Comparison of ENCODE assay signal across 13 mouse cellular contexts in genomic region chr13:84612497-84612896, GRCm38 (mm10).
DNase-seq lines count a peak whose midpoint lies in the region; ATAC-seq and TF ChIP-seq lines count a peak whose summit lies in the region.
"Had no signal": no experiment of that assay in that cellular context is flagged by ENCODE, and none has a peak within 500 bp of the region (broad histone marks: within the 10 kb centered on the region; RNA-seq: fewer than 3 reads in every experiment).

No protein-coding gene starts in this region.

- peak; percentile 3 for DNase-seq in adrenal gland, adult 2 months
- DNase-seq in adrenal gland, adult 18-20 months (ENCODE audit: low spot score in 2 of 2) = no peak
- DNase-seq in lung, embryonic 14.5 days = peak; percentile 54
- DNase-seq in lung, adult 2 months = no peak
- no peak for DNase-seq in urinary bladder, postnatal 10 days (ENCODE audit: low spot score)
- DNase-seq in natural killer cell, adult 2 months (ENCODE audit: low spot score in 2 of 2) = no peak
- DNase-seq: cerebellum, adult 8-10 months; kidney, adult 9 months; right cerebral cortex, postnatal 4 days had no signal

- no peak overlapping the region for H3K27ac ChIP-seq in lung, embryonic 14.5 days (ENCODE audit: low read depth)
- no peak overlapping the region for H3K27ac ChIP-seq in hindbrain, embryonic 15.5 days (replicated peaks)
- peak overlapping the region; percentile 52 for H3K27ac ChIP-seq in neural tube, embryonic 15.5 days (replicated peaks)
- H3K27ac ChIP-seq: gastrocnemius, adult 2 months had no signal

- TF ChIP-seq POLR2A in lung, adult 2 months (IDR thresholded peaks at IDR 0.05; ENCODE audit: borderline replicate concordance, extremely low read depth, low read depth, low read length) = no peak

- H3K9ac ChIP-seq in lung, embryonic 14.5 days = no peak overlapping the region
- no peak overlapping the region for H3K9ac ChIP-seq in hindbrain, embryonic 15.5 days
- H3K9ac ChIP-seq in neural tube, embryonic 15.5 days (replicated peaks) = no peak overlapping the region

- peak; percentile 80; the same call in 1 of the 2 replicates for ATAC-seq in lung, embryonic 14.5 days (ENCODE audit: insufficient read depth)
- ATAC-seq in hindbrain, embryonic 15.5 days (ENCODE audit: low FRiP score, low read depth) = peak; percentile 69
- ATAC-seq in neural tube, embryonic 15.5 days (ENCODE audit: low FRiP score) = peak; percentile 90

- H3K9me3 ChIP-seq in lung, embryonic 14.5 days (ENCODE audit: low read depth, low read length) = no peaks in the 10 kb centered on the region
- H3K9me3 ChIP-seq in hindbrain, embryonic 15.5 days = no peaks in the 10 kb centered on the region
- no peaks in the 10 kb centered on the region for H3K9me3 ChIP-seq in neural tube, embryonic 15.5 days (replicated peaks)
- H3K9me3 ChIP-seq: megakaryocyte, embryonic 14.5 days had no signal

- 15% methylated on average over 4 of the region's 4 CpGs for WGBS in lung, embryonic 14.5 days
- WGBS in lung, adult 2 months = 24% methylated on average over 4 of the region's 4 CpGs
- WGBS in hindbrain, embryonic 15.5 days = 3% methylated on average over 4 of the region's 4 CpGs
- 5% methylated on average over 4 of the region's 4 CpGs for WGBS in neural tube, embryonic 15.5 days

- H3K4me1 ChIP-seq in lung, embryonic 14.5 days (ENCODE audit: insufficient read depth) = no peaks in the 10 kb centered on the region
- H3K4me1 ChIP-seq in lung, adult 2 months (ENCODE audit: control insufficient read depth, insufficient read depth, low read length) = 0 out of 2 replicates have a peak, but pooled peaks cover 3% of the 10 kb centered on the region
- 0 out of 2 replicates have a peak, but pooled peaks cover 6% of the 10 kb centered on the region for H3K4me1 ChIP-seq in hindbrain, embryonic 15.5 days (replicated peaks)
- H3K4me1 ChIP-seq in neural tube, embryonic 15.5 days = peaks cover 10% of the 10 kb centered on the region; the same call in 1 of the 2 replicates

- no peaks in the 10 kb centered on the region for H3K27me3 ChIP-seq in lung, embryonic 14.5 days (ENCODE audit: insufficient read depth, low read length)
- H3K27me3 ChIP-seq in hindbrain, embryonic 15.5 days = no peaks in the 10 kb centered on the region
- no peaks in the 10 kb centered on the region for H3K27me3 ChIP-seq in neural tube, embryonic 15.5 days (replicated peaks)
- H3K27me3 ChIP-seq: megakaryocyte, embryonic 14.5 days had no signal

- no peaks in the 10 kb centered on the region for H3K36me3 ChIP-seq in lung, embryonic 14.5 days (ENCODE audit: insufficient read depth)
- H3K36me3 ChIP-seq in hindbrain, embryonic 15.5 days = no peaks in the 10 kb centered on the region
- H3K36me3 ChIP-seq in neural tube, embryonic 15.5 days = no peaks in the 10 kb centered on the region

- H3K4me3 ChIP-seq in lung, embryonic 14.5 days (ENCODE audit: low read depth, low read length) = no peak overlapping the region
- no peak overlapping the region for H3K4me3 ChIP-seq in lung, adult 2 months (replicated peaks; ENCODE audit: extremely low read depth, low read depth, low read length)
- no peak overlapping the region for H3K4me3 ChIP-seq in hindbrain, embryonic 15.5 days
- no peak overlapping the region for H3K4me3 ChIP-seq in neural tube, embryonic 15.5 days (replicated peaks)
- H3K4me3 ChIP-seq: gastrocnemius, adult 2 months; megakaryocyte, embryonic 14.5 days had no signal

- H3K4me2 ChIP-seq in lung, embryonic 14.5 days = no peak overlapping the region
- H3K4me2 ChIP-seq in hindbrain, embryonic 15.5 days = no peak overlapping the region
- H3K4me2 ChIP-seq in neural tube, embryonic 15.5 days = no peak overlapping the region

- no peak for TF ChIP-seq CTCF in lung, embryonic 14.5 days (IDR thresholded peaks at IDR 0.05; ENCODE audit: low read depth)
- no peak for TF ChIP-seq CTCF in lung, adult 2 months (IDR thresholded peaks at IDR 0.05; ENCODE audit: insufficient read depth, low read length)

Comparison
In these comparisons a context has a peak if more than half of its experiments do, and no peak if none do; other contexts are left out.
1. DNase-seq: peak in adrenal gland, adult 2 months (single experiment) and lung, embryonic 14.5 days (single experiment); none in adrenal gland, adult 18-20 months (0 of 2), lung, adult 2 months (single experiment), urinary bladder, postnatal 10 days (single experiment) and natural killer cell, adult 2 months (0 of 2).
2. Peak in every context shown above with its lines, with median percentiles within 50 percentile points of each other: ATAC-seq.